Mouse (Mus musculus) cortical plate, adult 2 months (tissue): ENCODE measurements around the gene Slc9a8.

Source experiments
- CTCF ChIP-seq: fragments of 200-500 bp; IDR thresholded peaks from 2 replicates; pipeline ENCODE4 v1.5.1; 2011; ENCODE audit warnings: mild to moderate bottlenecking, control low read depth, low read length; ENCODE audit not compliant: insufficient read depth; ENCODE audit errors: extremely low read depth
- POLR2A ChIP-seq: fragments of 200-500 bp; IDR thresholded peaks from 2 replicates; pipeline ENCODE4 v1.6.1; 2011; ENCODE audit warnings: mild to moderate bottlenecking, low read length, control low read depth; ENCODE audit not compliant: insufficient read depth; ENCODE audit errors: extremely low read depth

DNA sequence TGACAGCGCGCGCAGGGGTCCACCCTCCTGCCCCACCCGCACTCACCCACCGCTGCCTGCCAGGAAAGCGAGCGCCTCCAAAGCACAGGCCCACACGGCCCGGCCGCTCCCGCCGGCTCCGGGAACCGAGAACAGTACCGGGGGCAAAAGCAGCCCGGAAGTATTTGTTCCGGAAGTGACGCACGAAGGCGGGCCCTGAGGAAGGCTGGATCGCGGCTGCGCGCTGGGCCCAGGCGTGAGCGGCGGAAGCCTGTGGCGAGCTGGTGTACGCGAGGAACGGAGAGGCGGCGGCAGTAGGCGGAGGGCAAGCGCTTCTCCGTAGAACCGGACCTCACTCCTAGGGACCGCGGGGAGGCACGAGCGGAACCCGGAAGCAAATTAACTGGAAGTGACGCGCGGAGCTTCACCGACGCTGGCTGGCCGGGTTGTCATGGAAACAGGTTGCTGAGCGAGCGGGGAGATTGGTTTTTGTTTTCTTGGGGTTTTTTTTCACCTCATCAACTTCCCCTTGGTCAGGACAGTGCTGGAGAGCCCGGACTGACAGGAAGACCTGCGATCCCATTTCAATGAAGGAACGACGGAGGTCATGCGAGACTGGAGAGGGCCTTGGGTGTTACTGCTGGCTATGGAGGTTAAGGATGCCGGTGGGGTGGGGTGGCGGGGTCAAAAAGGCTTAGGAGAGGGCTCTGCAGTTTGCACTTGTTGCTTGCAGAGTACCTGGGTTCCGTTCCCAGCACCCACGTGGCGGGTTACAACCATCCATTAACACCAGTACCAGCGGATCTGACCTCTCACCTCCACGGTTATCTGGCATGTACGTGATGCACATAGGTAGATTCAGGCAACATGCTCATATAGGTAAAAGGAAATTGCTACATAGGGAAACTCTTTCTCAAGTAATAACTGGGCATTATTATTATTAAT is 71.5 kb downstream of the Slc9a8 start, which contains the start of gene Spata2:
- TF ChIP-seq CTCF (no peak), POLR2A (peak; percentile 61; the same call in 1 of the 2 replicates)
